Mouse (Mus musculus) monocyte, adult 2 months (primary cell): ENCODE measurements around the gene Gm8947.

Experiments used
- DNase-seq, 2 experiments: peaks; one replicate each; pipeline ENCODE4 v3.0.0; 2022; ENCODE audit warnings: low spot score in 2 of 2, low read depth in 1 of 2

Gm8947 gene

GRCm38 (mm10) chr1:151222561-151223267 lies 30.5 kb downstream of the Gm8947 start:
- no peak for DNase-seq

- DNase-seq: no peak
Measured at GRCm38 (mm10) chr1:151223377-151223776, 31.2 kb downstream of the Gm8947 start.

- no peak for DNase-seq
Measured at GRCm38 (mm10) chr1:151224536-151224935, 32.4 kb downstream of the Gm8947 start.

- DNase-seq: no peak
Measured at GRCm38 (mm10) chr1:151227506-151227905, 35.3 kb downstream of the Gm8947 start.

GRCm38 (mm10) chr1:151228320-151228989 lies 36.3 kb downstream of the Gm8947 start:
- DNase-seq: no peak

GRCm38 (mm10) chr1:151232346-151232745 lies 40.2 kb downstream of the Gm8947 start:
- DNase-seq: no peak

- DNase-seq: no peak
Measured at GRCm38 (mm10) chr1:151233756-151234155, 41.6 kb downstream of the Gm8947 start.

- DNase-seq: no peak
Measured at GRCm38 (mm10) chr1:151235574-151235973, 43.4 kb downstream of the Gm8947 start.

GRCm38 (mm10) chr1:151236141-151236930 lies 44.2 kb downstream of the Gm8947 start:
- DNase-seq: no peak

GRCm38 (mm10) chr1:151237780-151238179 lies 45.6 kb downstream of the Gm8947 start:
- DNase-seq: no peak

- no peak for DNase-seq
Measured at GRCm38 (mm10) chr1:151243332-151243731, 51.2 kb downstream of the Gm8947 start.
